Mouse (Mus musculus) megakaryocyte-erythroid progenitor cell, adult 5-6 weeks (primary cell): ENCODE data around the gene Olfr493. TPM values are rescaled to one million over a fixed set of nuclear protein-coding genes. Genes with fewer than 3 reads are reported as not detected.

Experiments
- ATAC-seq: replicated peaks from 2 replicates; pipeline ENCODE4 v1.8.0; 2016; ENCODE audit warnings: mild to moderate bottlenecking, inconsistent platforms; ENCODE audit not compliant: severe bottlenecking, poor library complexity, low FRiP score, low TSS enrichment
- total RNA-seq, 2 experiments: library from RNA; stranded (forward) in 1 of 2; stranded (reverse) in 1 of 2; fragments of 200-1000, 215-1000 nt in 1 of 2; fragments of >200 nt in 1 of 2; fragmentation: Nextera tagmentation in 1 of 2; gene quantifications; 2 replicates each; pipeline ENCODE4 v1.2.3; 2014 to 2017

Gene Olfr493
- not detected in 2 replicates for total RNA-seq (2014; fragmentation: Nextera tagmentation)
- total RNA-seq (2017), result not detected in 2 replicates

- no peak for ATAC-seq
These were observed at the start of gene Olfr493 for GRCm38 (mm10) chr7:108346879-108347278. Gene Olfr493 (minus strand): TSS chr7:108346979.

- ATAC-seq, result no peak
These were observed 46.1 kb upstream of the Olfr493 start, which contains the start of gene Olfr495 for GRCm38 (mm10) chr7:108392867-108393266. Gene Olfr495 (plus strand): TSS chr7:108393167.

- no peak for ATAC-seq
These were observed 18.3 kb upstream of the Olfr493 start, which contains the start of gene Olfr494 for GRCm38 (mm10) chr7:108365035-108365434. Gene Olfr494 (plus strand): TSS chr7:108365335.

- ATAC-seq, result no peak
These were observed 23.2 kb downstream of the Olfr493 start, which contains the start of gene Olfr492 for GRCm38 (mm10) chr7:108323574-108323973. Gene Olfr492 (minus strand): TSS chr7:108323674.

- no peak for ATAC-seq
These were observed 33.6 kb downstream of the Olfr493 start, which contains the start of gene Olfr491 for GRCm38 (mm10) chr7:108313151-108313550. Gene Olfr491 (plus strand): TSS chr7:108313451.

Other genes starting within 250 kb of the Olfr493 start
- gene Olfr482, start 249.4 kb downstream of the Olfr493 start, total RNA-seq (2014; fragmentation: Nextera tagmentation), result not detected in 2 replicates
- not detected in 2 replicates for gene Olfr482, start 249.4 kb downstream of the Olfr493 start, total RNA-seq (2017)
- not detected in 2 replicates for gene Olfr483, start 246.1 kb downstream of the Olfr493 start, total RNA-seq (2014; fragmentation: Nextera tagmentation)
- not detected in 2 replicates for gene Olfr483, start 246.1 kb downstream of the Olfr493 start, total RNA-seq (2017)
- not detected in 2 replicates for gene Olfr484, start 219.5 kb downstream of the Olfr493 start, total RNA-seq (2014; fragmentation: Nextera tagmentation)
- not detected in 2 replicates for gene Olfr484, start 219.5 kb downstream of the Olfr493 start, total RNA-seq (2017)
- not detected in 2 replicates for gene Olfr485, start 187.1 kb downstream of the Olfr493 start, total RNA-seq (2014; fragmentation: Nextera tagmentation)
- gene Olfr485, start 187.1 kb downstream of the Olfr493 start, total RNA-seq (2017), result not detected in 2 replicates
- gene Olfr486, start 174.2 kb downstream of the Olfr493 start, total RNA-seq (2014; fragmentation: Nextera tagmentation), result not detected in 2 replicates
- not detected in 2 replicates for gene Olfr486, start 174.2 kb downstream of the Olfr493 start, total RNA-seq (2017)
- gene Olfr487, start 132.3 kb downstream of the Olfr493 start, total RNA-seq (2014; fragmentation: Nextera tagmentation), result not detected in 2 replicates
- gene Olfr487, start 132.3 kb downstream of the Olfr493 start, total RNA-seq (2017), result not detected in 2 replicates
- gene Olfr488, start 88.6 kb downstream of the Olfr493 start, total RNA-seq (2014; fragmentation: Nextera tagmentation), result not detected in 2 replicates
- not detected in 2 replicates for gene Olfr488, start 88.6 kb downstream of the Olfr493 start, total RNA-seq (2017)
- gene Olfr490, start 58.0 kb downstream of the Olfr493 start, total RNA-seq (2014; fragmentation: Nextera tagmentation), result not detected in 2 replicates
- not detected in 2 replicates for gene Olfr490, start 58.0 kb downstream of the Olfr493 start, total RNA-seq (2017)
- not detected in 2 replicates for gene Olfr491, start 33.5 kb downstream of the Olfr493 start, total RNA-seq (2014; fragmentation: Nextera tagmentation)
- not detected in 2 replicates for gene Olfr491, start 33.5 kb downstream of the Olfr493 start, total RNA-seq (2017)
- not detected in 2 replicates for gene Olfr492, start 23.3 kb downstream of the Olfr493 start, total RNA-seq (2014; fragmentation: Nextera tagmentation)
- gene Olfr492, start 23.3 kb downstream of the Olfr493 start, total RNA-seq (2017), result not detected in 2 replicates
- not detected in 2 replicates for gene Olfr494, start 18.4 kb upstream of the Olfr493 start, total RNA-seq (2014; fragmentation: Nextera tagmentation)
- gene Olfr494, start 18.4 kb upstream of the Olfr493 start, total RNA-seq (2017), result not detected in 2 replicates
- gene Olfr495, start 46.2 kb upstream of the Olfr493 start, total RNA-seq (2014; fragmentation: Nextera tagmentation), result not detected in 2 replicates
- gene Olfr495, start 46.2 kb upstream of the Olfr493 start, total RNA-seq (2017), result not detected in 2 replicates
- gene Olfr497, start 73.4 kb upstream of the Olfr493 start, total RNA-seq (2014; fragmentation: Nextera tagmentation), result not detected in 2 replicates
- gene Olfr497, start 73.4 kb upstream of the Olfr493 start, total RNA-seq (2017), result not detected in 2 replicates
- not detected in 2 replicates for gene Olfr498, start 118.3 kb upstream of the Olfr493 start, total RNA-seq (2014; fragmentation: Nextera tagmentation)
- not detected in 2 replicates for gene Olfr498, start 118.3 kb upstream of the Olfr493 start, total RNA-seq (2017)
- gene Olfr502, start 178.1 kb upstream of the Olfr493 start, total RNA-seq (2014; fragmentation: Nextera tagmentation), result not detected in 2 replicates
- not detected in 2 replicates for gene Olfr502, start 178.1 kb upstream of the Olfr493 start, total RNA-seq (2017)
- not detected in 2 replicates for gene Olfr503, start 197.5 kb upstream of the Olfr493 start, total RNA-seq (2014; fragmentation: Nextera tagmentation)
- gene Olfr503, start 197.5 kb upstream of the Olfr493 start, total RNA-seq (2017), result not detected in 2 replicates
- not detected in 2 replicates for gene Olfr504, start 218.8 kb upstream of the Olfr493 start, total RNA-seq (2014; fragmentation: Nextera tagmentation)
- gene Olfr504, start 218.8 kb upstream of the Olfr493 start, total RNA-seq (2017), result not detected in 2 replicates